Mouse (Mus musculus): ENCODE measurements around the gene Jagn1. TPM values are rescaled to one million over a fixed set of nuclear protein-coding genes. Genes with fewer than 3 reads are reported as not detected.
A peak's percentile ranks its signal among the peaks of the same experiment; 100 is the strongest.

Jagn1 gene
- polyA plus RNA-seq, 2 experiments: 23.1 to 27.0 TPM

GRCm38 (mm10) chr6:113458635-113459034, 16.3 kb downstream of the Jagn1 start:
- 53% methylated on average over 10 of the region's 10 CpGs for WGBS (ENCODE audit: insufficient replicate concordance)
- no peak overlapping the region for H3K4me2 ChIP-seq (ENCODE audit: low read depth)

GRCm38 (mm10) chr6:113464040-113464439, 21.7 kb downstream of the Jagn1 start:
- no peak for ATAC-seq (ENCODE audit: insufficient read depth)
- DNase-seq (ENCODE audit: low read depth in 3 of 3, low spot score in 3 of 3): no peak
- 54% methylated on average over 7 of the region's 7 CpGs for WGBS (ENCODE audit: insufficient replicate concordance)
- TF ChIP-seq EP300 (IDR thresholded peaks at IDR 0.05; ENCODE audit: low read depth): no peak
- TF ChIP-seq CTCF (IDR thresholded peaks at IDR 0.05; ENCODE audit: low read depth): no peak
- Histone ChIP-seq H3K36me3 (replicated peaks; ENCODE audit: control insufficient read depth, insufficient read depth, low read depth) (no peaks in the 10 kb centered on the region), H3K4me2 (ENCODE audit: low read depth) (no peak overlapping the region), H3K27me3 (ENCODE audit: control insufficient read depth, insufficient read depth, low read length) (no peaks in the 10 kb centered on the region; the same call in 1 of the 2 replicates), H3K4me1 (replicated peaks; ENCODE audit: control insufficient read depth in 2 of 2, insufficient read depth in 2 of 2, low read length in 1 of 2) (no peaks in the 10 kb centered on the region), H3K27ac (no peak overlapping the region), H3K4me3 (ENCODE audit: insufficient read depth in 1 of 2, low read depth in 2 of 2, low read length in 2 of 2) (no peak overlapping the region), H3K9ac (replicated peaks) (no peak overlapping the region), H3K9me3 (ENCODE audit: control insufficient read depth, low read length) (no peaks in the 10 kb centered on the region)

More at GRCm38 (mm10) chr6:113458635-113459034, 16.3 kb downstream of the Jagn1 start:
- ATAC-seq (ENCODE audit: insufficient read depth) (no peak), DNase-seq (ENCODE audit: low read depth in 3 of 3, low spot score in 3 of 3) (no peak)
- no peak for TF ChIP-seq CTCF (IDR thresholded peaks at IDR 0.05; ENCODE audit: low read depth)
- TF ChIP-seq EP300 (IDR thresholded peaks at IDR 0.05; ENCODE audit: low read depth): no peak
- Histone ChIP-seq H3K4me3 (ENCODE audit: insufficient read depth in 1 of 2, low read depth in 2 of 2, low read length in 2 of 2) (no peak overlapping the region), H3K27me3 (ENCODE audit: control insufficient read depth, insufficient read depth, low read length) (no peaks in the 10 kb centered on the region), H3K9me3 (ENCODE audit: control insufficient read depth, low read length) (no peaks in the 10 kb centered on the region), H3K27ac (no peak overlapping the region), H3K4me1 (replicated peaks; ENCODE audit: control insufficient read depth in 2 of 2, insufficient read depth in 2 of 2, low read length in 1 of 2) (no peaks in the 10 kb centered on the region), H3K36me3 (replicated peaks; ENCODE audit: control insufficient read depth, insufficient read depth, low read depth) (no peaks in the 10 kb centered on the region), H3K9ac (replicated peaks) (no peak overlapping the region)

- Histone ChIP-seq H3K9me3 (ENCODE audit: control insufficient read depth, low read length) (no peaks in the 10 kb centered on the region), H3K27ac (no peak overlapping the region), H3K4me2 (ENCODE audit: low read depth) (no peak overlapping the region), H3K36me3 (replicated peaks; ENCODE audit: control insufficient read depth, insufficient read depth, low read depth) (no peaks in the 10 kb centered on the region), H3K9ac (replicated peaks) (no peak overlapping the region), H3K27me3 (ENCODE audit: control insufficient read depth, insufficient read depth, low read length) (peaks cover 9% of the 10 kb centered on the region), H3K4me1 (replicated peaks; ENCODE audit: control insufficient read depth in 2 of 2, insufficient read depth in 2 of 2, low read length in 1 of 2) (0 out of 4 replicates have a peak, but pooled peaks cover 0 to 2% of the 10 kb centered on the region in 2 experiments), H3K4me3 (ENCODE audit: insufficient read depth in 1 of 2, low read depth in 2 of 2, low read length in 2 of 2) (no peak overlapping the region)
- TF ChIP-seq EP300 (IDR thresholded peaks at IDR 0.05; ENCODE audit: low read depth): no peak
- peak; percentile 54 for TF ChIP-seq CTCF (IDR thresholded peaks at IDR 0.05; ENCODE audit: low read depth)
- ATAC-seq (ENCODE audit: insufficient read depth): no peak
- DNase-seq (ENCODE audit: low read depth in 3 of 3, low spot score in 3 of 3): no peak
- WGBS (ENCODE audit: insufficient replicate concordance): 58% methylated on average over 5 of the region's 5 CpGs
Measured at GRCm38 (mm10) chr6:113465602-113466001, 23.2 kb downstream of the Jagn1 start.

GRCm38 (mm10) chr6:113468512-113468911, 26.1 kb downstream of the Jagn1 start:
- no peak overlapping the region for H3K4me2 ChIP-seq (ENCODE audit: low read depth)
- 0 out of 4 replicates have a peak, but pooled peaks cover 0 to 2% of the 10 kb centered on the region in 2 experiments for H3K4me1 ChIP-seq (replicated peaks; ENCODE audit: control insufficient read depth in 2 of 2, insufficient read depth in 2 of 2, low read length in 1 of 2)
- no peak overlapping the region for H3K9ac ChIP-seq (replicated peaks)
- TF ChIP-seq CTCF (IDR thresholded peaks at IDR 0.05; ENCODE audit: low read depth): no peak
- no peak for TF ChIP-seq EP300 (IDR thresholded peaks at IDR 0.05; ENCODE audit: low read depth)
- DNase-seq (ENCODE audit: low read depth in 3 of 3, low spot score in 3 of 3): no peak
- H3K27me3 ChIP-seq (ENCODE audit: control insufficient read depth, insufficient read depth, low read length): peaks cover 11% of the 10 kb centered on the region
- 57% methylated on average over 3 of the region's 3 CpGs for WGBS (ENCODE audit: insufficient replicate concordance)
- H3K27ac ChIP-seq: no peak overlapping the region
- no peaks in the 10 kb centered on the region for H3K9me3 ChIP-seq (ENCODE audit: control insufficient read depth, low read length)
- no peak overlapping the region for H3K4me3 ChIP-seq (ENCODE audit: insufficient read depth in 1 of 2, low read depth in 2 of 2, low read length in 2 of 2)
- no peaks in the 10 kb centered on the region for H3K36me3 ChIP-seq (replicated peaks; ENCODE audit: control insufficient read depth, insufficient read depth, low read depth)
- no peak for ATAC-seq (ENCODE audit: insufficient read depth)

GRCm38 (mm10) chr6:113469021-113469420, 26.7 kb downstream of the Jagn1 start:
- DNase-seq (ENCODE audit: low read depth in 3 of 3, low spot score in 3 of 3): peak in 2 of 3 experiments; percentile 40 to 52
- H3K4me1 ChIP-seq (replicated peaks; ENCODE audit: control insufficient read depth in 2 of 2, insufficient read depth in 2 of 2, low read length in 1 of 2): 0 out of 4 replicates have a peak, but pooled peaks cover 0 to 2% of the 10 kb centered on the region in 2 experiments
- peak; percentile 51 for ATAC-seq (ENCODE audit: insufficient read depth)
- H3K9me3 ChIP-seq (ENCODE audit: control insufficient read depth, low read length): no peaks in the 10 kb centered on the region
- no peaks in the 10 kb centered on the region for H3K36me3 ChIP-seq (replicated peaks; ENCODE audit: control insufficient read depth, insufficient read depth, low read depth)
- H3K4me3 ChIP-seq (ENCODE audit: insufficient read depth in 1 of 2, low read depth in 2 of 2, low read length in 2 of 2): peak overlapping the region; percentile 0 to 34; a peak in 2 of 4 replicates
- H3K4me2 ChIP-seq (ENCODE audit: low read depth): peak overlapping the region; percentile 66
- WGBS (ENCODE audit: insufficient replicate concordance): 4% methylated on average over 9 of the region's 9 CpGs
- TF ChIP-seq EP300 (IDR thresholded peaks at IDR 0.05; ENCODE audit: low read depth) (no peak), CTCF (IDR thresholded peaks at IDR 0.05; ENCODE audit: low read depth) (peak; percentile 83)
- no peak overlapping the region for H3K27ac ChIP-seq
- H3K27me3 ChIP-seq (ENCODE audit: control insufficient read depth, insufficient read depth, low read length): peaks cover 11% of the 10 kb centered on the region
- no peak overlapping the region for H3K9ac ChIP-seq (replicated peaks)

Measured in liver, embryonic 14.5 days (tissue).